Mouse (Mus musculus) lung, embryonic 16.5 days (tissue): ENCODE measurements around the gene Oxa1l. TPM values are rescaled to one million over a fixed set of nuclear protein-coding genes. Genes with fewer than 3 reads are reported as not detected.
"Not testable (repeated sequence)": the region's sequence is repeated elsewhere in the genome, so short reads cannot be mapped to it uniquely, and the experiment has no call there.

Experiments used
- ATAC-seq: fragments of 200-750 bp; cut with Nextera tagmentation; 2 replicates; pipeline ENCODE4 v1.8.0; 2017; ENCODE audit warnings: low read depth, mild to moderate bottlenecking, moderate library complexity
- H3K27ac ChIP-seq: fragments of 300-500 bp; sonication (generic); 2 replicates; pipeline ENCODE4 v1.5.1; 2014; ENCODE audit warnings: mild to moderate bottlenecking, control low read depth, low read length
- H3K27me3 ChIP-seq: fragments of 300-500 bp; sonication (generic); 2 replicates; pipeline ENCODE4 v1.6.1; 2014; ENCODE audit warnings: low read depth, low read length, mixed read lengths; ENCODE audit not compliant: control insufficient read depth, insufficient read depth
- H3K36me3 ChIP-seq: fragments of 300-500 bp; sonication (generic); 2 replicates; pipeline ENCODE4 v1.6.1; 2014; ENCODE audit warnings: low read length; ENCODE audit not compliant: control insufficient read depth, insufficient read depth
- H3K4me1 ChIP-seq: fragments of 300-500 bp; sonication (generic); replicated peaks from 2 replicates; pipeline ENCODE4 v1.6.1; 2014; ENCODE audit warnings: low read length, mixed read lengths; ENCODE audit not compliant: control insufficient read depth, insufficient read depth
- H3K4me2 ChIP-seq: fragments of 300-500 bp; sonication (generic); 2 replicates; pipeline ENCODE4 v1.6.1; 2014; ENCODE audit warnings: low read depth, low read length, control low read depth
- H3K4me3 ChIP-seq: fragments of 300-500 bp; sonication (generic); 2 replicates; pipeline ENCODE4 v1.5.1; 2014; ENCODE audit warnings: mild to moderate bottlenecking, low read length, control low read depth
- H3K9ac ChIP-seq: fragments of 300-500 bp; sonication (generic); 2 replicates; pipeline ENCODE4 v1.6.1; 2014; ENCODE audit warnings: low read length, control low read depth
- H3K9me3 ChIP-seq: fragments of 300-500 bp; sonication (generic); 2 replicates; pipeline ENCODE4 v1.6.1; 2016; ENCODE audit warnings: low read length; ENCODE audit not compliant: control insufficient read depth
- WGBS: fragments of 180-500 bp; shearing (Covaris S2); extraction: QIAGEN DNeasy Blood & Tissue Kit; methylation state at CpG from one replicate; pipeline ENCODE4 v1.1.7; 2014; 5-methylcytosine and 5-hydroxymethylcytosine counted together
- polyA plus RNA-seq: library from polyadenylated mRNA; unstranded; fragments of >200 nt; fragmentation: Nextera tagmentation; extraction: Ambion mirVana; gene quantifications from 2 replicates; pipeline ENCODE4 v1.2.1, GENCODE M21; 2015

The Oxa1l gene
- polyA plus RNA-seq, 1 experiment from 2014 or later, result 40.3 TPM

DNA sequence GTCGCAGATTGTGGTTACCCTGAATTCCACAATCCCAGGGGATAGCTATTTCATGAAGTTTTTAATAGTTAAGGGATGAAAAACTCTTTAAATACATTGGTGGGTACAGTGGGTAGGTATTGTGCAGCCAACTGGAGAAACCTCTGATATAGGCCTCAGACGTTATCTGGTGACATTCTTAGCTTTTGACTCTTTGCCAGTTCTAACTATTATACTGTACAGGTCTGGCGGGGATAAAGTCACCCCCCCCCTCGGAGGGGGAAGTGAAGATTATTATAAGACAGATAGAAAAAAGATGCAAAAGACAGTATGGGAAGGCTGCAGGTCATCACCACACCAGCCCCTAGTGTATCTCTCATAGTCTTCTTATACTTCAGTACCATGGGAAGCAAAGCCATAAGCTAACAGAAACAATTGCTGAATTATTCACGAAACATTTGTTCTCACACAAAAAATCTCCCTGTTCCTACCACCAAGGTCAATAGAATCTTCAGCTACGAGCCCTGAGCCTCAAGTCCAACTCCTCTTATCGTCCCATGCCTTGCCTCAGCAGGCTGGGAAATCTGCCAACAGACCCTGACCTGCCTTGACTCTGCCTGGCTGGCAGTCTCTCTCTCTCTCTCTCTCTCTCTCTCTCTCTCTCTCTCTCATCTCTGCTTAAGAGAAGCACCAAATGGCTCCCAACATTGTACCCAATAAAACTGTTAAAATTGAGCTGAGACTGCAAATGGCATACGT, 27.0 kb upstream of the Oxa1l start:
- H3K4me3 ChIP-seq, result no peak overlapping the region
- H3K4me2 ChIP-seq, result no peak overlapping the region
- no peak overlapping the region for H3K9ac ChIP-seq
- H3K27me3 ChIP-seq, result no peaks in the 10 kb centered on the region
- no peaks in the 10 kb centered on the region for H3K4me1 ChIP-seq
- WGBS, result 39% methylated on average over 8 of the region's 8 CpGs
- H3K27ac ChIP-seq, result no peak overlapping the region
- ATAC-seq, result peak; percentile 61; the same call in 1 of the 2 replicates
- H3K36me3 ChIP-seq, result no peaks in the 10 kb centered on the region
- H3K9me3 ChIP-seq, result no peaks in the 10 kb centered on the region

DNA sequence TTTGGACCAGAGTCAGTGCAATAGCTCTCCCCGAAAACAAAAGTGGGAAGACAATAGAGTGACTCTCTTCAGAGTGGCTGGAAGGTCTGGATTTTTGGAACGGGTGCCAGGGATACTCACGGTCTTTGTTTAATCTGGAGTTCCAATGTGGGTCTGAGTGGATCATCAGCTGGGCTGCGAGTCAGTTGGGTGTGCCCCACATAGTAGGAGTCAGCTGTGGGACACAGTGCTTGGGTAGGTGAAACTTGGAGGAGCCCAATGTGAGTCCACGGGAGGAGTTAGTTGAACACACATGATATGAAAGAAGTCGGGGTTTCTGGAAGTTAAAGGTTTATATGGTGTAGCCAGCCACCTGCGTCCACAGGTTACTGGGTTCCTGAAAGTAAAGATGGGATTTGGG, 19.8 kb upstream of the Oxa1l start:
- Histone ChIP-seq H3K27me3 (no peaks in the 10 kb centered on the region), H3K36me3 (no peaks in the 10 kb centered on the region), H3K9me3 (no peaks in the 10 kb centered on the region), H3K27ac (no peak overlapping the region), H3K4me1 (no peaks in the 10 kb centered on the region), H3K4me3 (no peak overlapping the region), H3K9ac (no peak overlapping the region), H3K4me2 (no peak overlapping the region)
- WGBS, result 59% methylated on average over 7 of the region's 7 CpGs
- no peak for ATAC-seq

DNA sequence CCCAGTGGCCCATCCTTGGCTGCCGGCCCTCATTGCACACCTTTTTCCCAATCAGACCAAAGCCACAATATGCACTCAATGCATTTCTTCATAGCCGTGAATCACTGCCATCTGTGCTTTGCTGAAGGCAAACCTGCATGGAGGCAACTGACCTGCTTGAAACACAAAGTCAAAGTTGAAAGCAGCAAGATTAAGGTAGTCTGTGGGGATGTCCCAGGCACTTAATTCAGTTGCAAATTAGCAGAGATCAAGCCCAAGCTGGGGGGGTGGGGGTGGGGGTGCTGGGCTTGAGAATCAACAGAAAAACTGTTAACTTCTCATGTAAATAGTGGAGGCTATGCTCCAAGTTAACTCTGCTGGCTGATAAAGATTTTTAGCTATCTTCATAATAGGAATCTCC, 18.8 kb upstream of the Oxa1l start:
- not testable (repeated sequence) for H3K27ac ChIP-seq, H3K9me3 ChIP-seq, H3K36me3 ChIP-seq, H3K4me3 ChIP-seq, H3K4me1 ChIP-seq, ATAC-seq, H3K27me3 ChIP-seq, H3K9ac ChIP-seq, H3K4me2 ChIP-seq
- 27% methylated on average over 2 of the region's 2 CpGs for WGBS

DNA sequence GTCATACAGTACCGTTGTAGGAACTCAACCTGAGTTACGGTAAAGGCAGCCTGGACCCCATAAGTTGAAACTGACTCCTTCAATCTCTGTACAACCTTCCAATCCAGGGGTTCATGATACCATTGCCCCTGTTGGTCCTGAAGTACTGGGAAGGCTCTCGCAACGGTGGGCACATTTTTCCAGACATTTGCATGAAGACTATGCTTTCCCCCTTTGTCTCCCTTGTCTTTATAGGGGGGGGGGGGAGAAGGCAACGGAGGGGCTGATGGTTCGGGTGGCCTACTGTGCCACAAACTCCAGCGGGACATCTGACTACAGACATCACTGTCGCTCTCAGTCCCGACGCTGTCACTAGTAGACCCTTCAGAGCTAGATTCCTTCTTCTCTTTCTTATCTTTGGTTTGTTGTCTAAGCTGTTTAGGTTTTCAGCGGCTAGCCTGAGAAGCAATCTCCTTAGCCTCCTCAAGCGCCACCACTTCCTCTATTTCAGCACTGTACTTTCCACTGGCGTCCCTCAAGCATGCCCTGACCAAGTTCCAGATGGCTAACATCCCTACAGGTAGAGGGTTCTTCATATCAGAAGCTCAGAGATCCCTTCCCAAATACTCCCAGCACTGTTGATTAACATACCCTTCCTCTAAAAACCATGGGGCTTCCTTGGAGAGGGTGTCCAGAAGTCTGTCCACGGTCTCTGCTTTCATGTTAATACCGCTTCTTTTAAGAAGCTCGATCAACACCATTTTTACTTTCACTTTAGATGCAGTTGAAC, 9.7 kb upstream of the Oxa1l start:
- not testable (repeated sequence) for H3K9me3 ChIP-seq, H3K27me3 ChIP-seq, ATAC-seq, H3K4me1 ChIP-seq, H3K36me3 ChIP-seq, H3K4me3 ChIP-seq, H3K9ac ChIP-seq, H3K27ac ChIP-seq, H3K4me2 ChIP-seq
- 83% methylated on average over 16 of the region's 16 CpGs for WGBS

DNA sequence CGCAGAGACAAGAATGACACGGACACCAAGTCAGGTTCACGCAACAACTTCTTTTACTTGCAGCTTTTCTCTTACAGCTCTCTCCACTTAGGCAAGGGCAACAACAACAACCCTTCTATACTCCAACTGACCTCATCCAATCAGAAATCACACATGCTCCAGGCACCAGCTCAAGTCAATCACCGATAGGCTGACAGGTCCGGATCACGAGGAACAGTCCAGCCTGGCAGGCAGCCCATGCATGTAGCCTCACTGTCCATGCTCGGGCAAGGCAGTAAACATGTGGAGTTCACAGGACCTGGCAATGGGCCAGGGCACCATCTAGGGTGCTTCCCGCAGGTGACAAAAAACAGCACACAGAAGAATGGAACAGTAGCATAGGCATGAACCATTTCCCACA, 8.3 kb upstream of the Oxa1l start:
- 73% methylated on average over 8 of the region's 8 CpGs for WGBS
- no peak for ATAC-seq
- no peak overlapping the region for H3K4me2 ChIP-seq
- H3K9me3 ChIP-seq, result no peaks in the 10 kb centered on the region
- H3K27ac ChIP-seq, result no peak overlapping the region
- no peaks in the 10 kb centered on the region for H3K4me1 ChIP-seq
- no peaks in the 10 kb centered on the region for H3K27me3 ChIP-seq
- H3K36me3 ChIP-seq, result no peaks in the 10 kb centered on the region
- no peak overlapping the region for H3K9ac ChIP-seq
- H3K4me3 ChIP-seq, result no peak overlapping the region

DNA sequence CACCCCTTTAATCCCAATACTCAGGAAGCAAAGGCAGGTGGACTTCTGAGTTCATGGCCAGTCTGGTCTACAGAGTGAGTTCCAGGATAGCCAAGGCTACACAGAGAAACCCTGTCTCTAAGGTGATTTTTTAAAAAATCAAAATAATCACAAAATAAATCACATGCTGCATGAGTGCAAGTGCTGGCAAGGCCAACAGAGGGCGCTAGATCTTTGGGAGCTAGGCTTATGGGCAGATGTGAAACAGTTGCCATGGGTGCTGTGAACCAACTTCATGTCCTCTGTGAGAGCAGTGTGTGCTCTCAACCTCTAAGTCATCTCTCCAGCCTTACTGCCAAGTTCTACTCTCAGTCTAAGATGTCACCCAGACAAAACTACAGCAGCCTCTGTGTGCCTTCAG, 6.2 kb upstream of the Oxa1l start:
- ATAC-seq, result no peak
- Histone ChIP-seq H3K27ac (no peak overlapping the region), H3K4me1 (no peaks in the 10 kb centered on the region), H3K4me2 (no peak overlapping the region), H3K4me3 (no peak overlapping the region), H3K9me3 (no peaks in the 10 kb centered on the region), H3K27me3 (no peaks in the 10 kb centered on the region), H3K9ac (no peak overlapping the region), H3K36me3 (no peaks in the 10 kb centered on the region)
- 43% methylated on average over 1 of the region's 1 CpGs for WGBS

DNA sequence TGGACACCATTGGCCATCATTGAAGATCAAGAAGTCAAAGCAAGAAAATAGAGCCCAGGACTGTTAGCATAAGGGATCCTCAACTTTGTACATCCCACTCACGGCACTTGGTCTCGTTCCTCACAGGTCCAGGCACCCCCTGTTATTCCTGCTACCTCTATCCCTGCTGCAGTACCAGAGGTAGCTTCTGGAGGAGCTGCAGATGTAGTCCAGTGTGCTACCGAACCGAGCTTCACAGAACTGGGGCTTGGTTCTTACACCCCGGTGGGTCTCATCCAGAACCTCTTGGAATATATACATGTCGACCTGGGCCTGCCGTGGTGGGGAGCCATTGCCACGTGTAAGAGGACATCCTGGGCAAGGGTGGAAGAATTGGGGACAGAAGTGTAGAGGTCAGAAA, 2.5 kb downstream of the Oxa1l start:
- no peak overlapping the region for H3K4me2 ChIP-seq
- H3K27me3 ChIP-seq, result no peaks in the 10 kb centered on the region
- H3K9me3 ChIP-seq, result no peaks in the 10 kb centered on the region
- H3K27ac ChIP-seq, result no peak overlapping the region
- H3K4me3 ChIP-seq, result no peak overlapping the region
- WGBS, result 94% methylated on average over 8 of the region's 8 CpGs
- ATAC-seq, result no peak
- H3K36me3 ChIP-seq, result peaks cover 31% of the 10 kb centered on the region
- H3K4me1 ChIP-seq, result peaks cover 11% of the 10 kb centered on the region
- H3K9ac ChIP-seq, result no peak overlapping the region

DNA sequence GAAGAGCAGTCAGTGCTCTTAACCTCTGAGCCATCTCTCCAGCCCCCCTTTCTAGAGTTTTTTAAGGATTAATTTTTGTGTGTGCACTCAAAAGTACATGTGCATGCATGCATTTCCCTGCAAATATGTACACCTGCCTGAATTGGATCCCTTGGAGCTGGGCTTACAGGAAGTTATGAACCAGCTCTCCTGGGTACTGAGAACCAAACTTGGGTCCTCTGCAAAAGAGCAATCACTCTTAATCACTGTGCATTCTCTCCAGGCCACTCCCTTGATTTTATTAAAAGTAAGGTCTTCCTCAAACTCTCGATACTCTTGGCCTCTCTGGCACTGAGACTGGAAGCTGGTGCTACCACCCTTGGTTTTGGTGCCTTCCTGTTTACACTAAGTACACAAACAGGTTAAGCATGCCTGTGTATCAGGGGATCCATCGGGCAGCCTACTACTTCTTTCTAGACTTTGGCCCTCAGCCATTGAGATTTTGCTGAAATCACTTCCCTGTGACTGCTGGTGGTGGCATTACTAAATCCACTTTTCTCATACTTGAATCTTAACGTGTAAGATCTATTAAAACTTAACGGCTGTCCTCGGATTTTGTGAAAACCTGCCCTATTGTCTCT, 4.5 kb downstream of the Oxa1l start:
- no peak overlapping the region for H3K9ac ChIP-seq
- H3K27ac ChIP-seq, result no peak overlapping the region
- no peak overlapping the region for H3K4me3 ChIP-seq
- H3K27me3 ChIP-seq, result no peaks in the 10 kb centered on the region
- no peaks in the 10 kb centered on the region for H3K9me3 ChIP-seq
- H3K4me2 ChIP-seq, result no peak overlapping the region
- H3K36me3 ChIP-seq, result peaks cover 50% of the 10 kb centered on the region
- H3K4me1 ChIP-seq, result peaks cover 11% of the 10 kb centered on the region
- 74% methylated on average over 5 of the region's 5 CpGs for WGBS
- ATAC-seq, result no peak

DNA sequence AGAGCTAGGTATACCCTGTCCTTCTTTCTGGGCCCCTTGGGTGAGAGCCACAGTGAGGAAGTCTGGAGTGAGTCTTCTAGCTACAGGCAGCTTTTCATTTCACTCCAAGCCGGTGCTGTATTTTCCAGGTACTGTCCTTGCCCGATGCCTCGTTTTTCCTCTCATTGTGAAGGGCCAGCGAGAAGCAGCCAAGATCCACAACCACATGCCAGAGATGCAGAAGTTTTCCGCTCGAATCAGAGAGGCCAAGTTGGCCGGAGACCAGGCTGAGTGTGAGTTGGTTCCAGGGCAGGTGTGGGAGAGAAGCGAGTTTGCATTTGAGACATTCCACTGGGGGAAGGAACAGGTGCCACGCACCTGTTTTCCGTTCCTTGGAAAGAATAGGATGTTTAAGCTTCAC, 5.9 kb downstream of the Oxa1l start:
- Histone ChIP-seq H3K27ac (no peak overlapping the region), H3K4me1 (peaks cover 10% of the 10 kb centered on the region), H3K27me3 (no peaks in the 10 kb centered on the region), H3K4me2 (no peak overlapping the region), H3K9me3 (no peaks in the 10 kb centered on the region), H3K9ac (no peak overlapping the region), H3K36me3 (peaks cover 61% of the 10 kb centered on the region), H3K4me3 (no peak overlapping the region)
- 90% methylated on average over 10 of the region's 10 CpGs for WGBS
- no peak for ATAC-seq
